Mouse (Mus musculus) ES-Bruce4 (cell line): ENCODE results near the gene Gal.
A peak's percentile ranks its signal among the peaks of the same experiment; 100 is the strongest.

ENCODE experiments used
- CTCF ChIP-seq: IDR thresholded peaks from one replicate; pipeline ENCODE4 v1.8.1; 2011; ENCODE audit warnings: low read depth, low read length
- POLR2A ChIP-seq: IDR thresholded peaks from one replicate; pipeline ENCODE4 v1.8.1; 2011; ENCODE audit warnings: low read length; ENCODE audit not compliant: insufficient read depth

DNA sequence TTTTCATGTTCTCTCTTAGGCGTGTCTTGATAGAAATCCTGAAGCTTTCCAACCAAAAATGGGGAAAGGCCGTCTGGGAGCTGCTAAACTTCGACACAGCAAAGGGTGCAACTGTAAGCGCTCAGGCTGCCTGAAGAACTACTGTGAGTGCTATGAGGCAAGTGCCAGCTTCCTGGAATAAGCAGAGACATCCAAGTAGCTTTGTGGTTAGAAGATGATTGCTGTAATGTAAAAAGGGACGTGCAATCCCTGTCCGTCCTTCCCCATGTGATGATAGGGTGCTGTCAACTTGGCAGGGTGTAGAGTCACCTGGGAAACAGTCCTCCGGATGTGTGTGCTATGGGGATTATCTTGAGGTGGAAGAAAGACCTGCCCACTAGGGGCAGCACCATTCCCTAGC, 10.3 kb downstream of the Gal start:
- TF ChIP-seq CTCF (peak; percentile 4), POLR2A (no peak)
